Mouse (Mus musculus): ENCODE measurements around the gene Slc1a2.

GRCm38 (mm10) chr2:102715754-102716153 lies 57.3 kb downstream of the Slc1a2 start:
- TF ChIP-seq USF1 (IDR thresholded peaks at IDR 0.05; ENCODE audit: low read depth), result no peak
- TF ChIP-seq CTCF (IDR thresholded peaks at IDR 0.05; ENCODE audit: control insufficient read depth, insufficient read depth, insufficient read length), result no peak
- TF ChIP-seq MAX (IDR thresholded peaks at IDR 0.05), result no peak
- TF ChIP-seq CEBPB (IDR thresholded peaks at IDR 0.05; ENCODE audit: low read depth), result no peak
- no peak for TF ChIP-seq MYOD1 (IDR thresholded peaks at IDR 0.05; ENCODE audit: control insufficient read depth, insufficient read length, low read depth)
